Mouse (Mus musculus) adipocyte (in vitro differentiated cells): Measurements from ENCODE around the gene Fam19a2.

Source experiments
- DNase-seq: peaks from one replicate; pipeline ENCODE4 v3.0.0-alpha.2; 2016; ENCODE audit warnings: low spot score

The Fam19a2 gene

DNA sequence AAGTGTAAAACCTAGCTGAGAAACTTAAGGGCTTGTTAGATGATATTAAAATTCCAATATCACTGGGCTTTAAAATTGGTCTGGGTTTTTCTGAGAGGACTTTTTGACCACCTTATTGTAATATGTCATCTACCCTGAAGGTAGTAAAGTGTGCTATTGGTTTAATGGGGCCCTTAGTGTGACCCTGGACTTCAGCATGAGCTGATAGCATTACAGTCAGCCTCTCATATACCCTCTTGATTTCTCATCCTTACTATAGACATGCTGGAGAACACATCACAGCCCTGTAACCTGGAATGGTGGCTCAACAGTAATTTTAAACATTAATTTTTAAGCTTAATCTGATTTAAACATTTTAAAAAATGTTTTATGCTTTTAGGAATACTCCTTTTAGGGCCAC is 459.8 kb downstream of the Fam19a2 start:
- DNase-seq, result no peak

DNA sequence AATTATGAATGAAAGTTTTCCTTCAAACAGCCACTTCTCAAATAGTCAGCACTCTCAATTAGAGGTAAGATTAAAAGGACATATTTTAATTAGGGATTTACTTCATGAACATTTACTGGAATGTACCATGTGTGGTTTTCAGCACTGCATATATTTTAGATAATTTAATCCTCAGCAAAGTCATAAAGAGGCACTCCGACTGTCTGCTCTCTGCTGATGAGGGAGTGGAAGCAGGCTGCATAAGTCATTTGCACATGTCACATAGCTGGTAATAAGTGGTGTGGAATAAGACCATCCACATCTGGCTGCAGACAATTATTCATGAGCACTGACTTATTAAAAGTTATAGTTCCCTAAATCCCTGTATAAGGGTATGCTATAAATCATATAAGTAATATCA is 484.5 kb downstream of the Fam19a2 start:
- no peak for DNase-seq

- DNase-seq, result no peak
Observed at GRCm38 (mm10) chr10:123751676-123752280, 488.0 kb downstream of the Fam19a2 start.

GRCm38 (mm10) chr10:123752755-123753154 is 489.0 kb downstream of the Fam19a2 start:
- DNase-seq, result no peak

- no peak for DNase-seq
Observed at GRCm38 (mm10) chr10:123753996-123754395, 490.2 kb downstream of the Fam19a2 start.

- DNase-seq, result no peak
Observed at GRCm38 (mm10) chr10:123789374-123789773, 525.6 kb downstream of the Fam19a2 start.
